Mouse (Mus musculus): ENCODE data around the gene Ndufs6.

DNA sequence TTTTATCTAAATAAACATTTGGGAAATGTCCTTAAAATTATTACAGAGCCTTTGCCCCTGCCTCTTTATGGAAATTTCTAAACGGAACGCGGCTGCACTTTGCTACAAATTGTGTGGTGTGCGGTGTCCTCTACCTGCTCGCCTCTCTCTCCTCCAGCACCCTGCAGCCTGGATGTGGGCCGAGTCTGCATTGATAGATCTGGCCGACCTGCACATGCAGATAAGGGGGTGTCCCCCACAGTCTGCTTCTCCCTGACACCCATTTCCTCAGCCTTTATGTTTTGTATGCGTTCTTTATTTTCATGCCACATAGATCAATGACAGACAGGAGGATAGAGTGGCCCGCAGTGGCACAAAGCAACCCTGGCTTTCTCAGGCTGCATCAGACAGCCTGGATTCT, 49.3 kb upstream of the Ndufs6 start:
- TF ChIP-seq GATA1 (IDR thresholded peaks at IDR 0.05; ENCODE audit: low read length) (no peak), TAL1 (IDR thresholded peaks at IDR 0.05; ENCODE audit: low read length) (no peak)
